Mouse (Mus musculus) spleen, adult 18-20 months (tissue): Measurements from ENCODE around the gene Abca1.
A peak's percentile ranks its signal among the peaks of the same experiment; 100 is the strongest.

Experiments used
- DNase-seq, 2 experiments: peaks; one replicate each; pipeline ENCODE4 v3.0.0; 2022; ENCODE audit warnings: mixed read lengths in 2 of 2

Abca1 gene

DNA sequence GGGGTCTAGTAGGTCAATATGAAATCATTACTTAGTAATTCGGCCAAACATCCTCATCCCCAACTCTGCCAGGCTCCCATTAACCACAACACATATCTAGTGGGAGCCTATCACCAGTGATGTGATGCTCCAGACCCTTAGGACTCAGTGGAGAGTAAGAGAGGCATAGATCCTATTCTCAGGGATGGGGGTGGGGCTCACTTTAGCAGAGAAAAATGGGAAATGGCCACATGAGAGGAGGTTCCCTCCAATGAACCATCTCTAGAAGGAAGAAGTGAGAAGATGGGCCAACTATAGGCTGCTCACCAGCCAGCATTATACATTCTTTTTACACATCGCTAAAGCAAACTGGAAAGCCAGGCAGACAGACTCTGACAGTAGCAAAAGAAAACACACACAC is 10.9 kb downstream of the Abca1 start:
- DNase-seq = no peak

DNA sequence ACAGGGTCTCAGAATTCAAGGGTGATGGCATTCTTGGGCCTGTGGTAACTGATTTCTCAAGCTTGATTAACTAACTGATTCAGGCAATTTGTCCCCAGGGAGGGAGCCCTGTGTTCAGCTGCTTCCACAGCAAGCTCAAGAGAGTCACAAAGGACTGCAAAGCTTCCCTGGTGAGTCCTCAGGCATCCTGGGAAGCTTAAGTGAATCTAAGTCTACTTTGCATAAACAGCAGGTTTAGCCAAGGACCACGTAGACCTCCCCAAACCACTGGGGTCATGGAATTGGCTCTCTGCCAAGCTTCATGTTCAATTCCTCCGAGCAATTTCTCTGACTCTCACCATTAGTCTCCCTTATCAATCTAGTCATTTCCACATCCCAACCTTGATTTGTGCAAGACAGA is 12.2 kb downstream of the Abca1 start:
- DNase-seq = no peak

DNA sequence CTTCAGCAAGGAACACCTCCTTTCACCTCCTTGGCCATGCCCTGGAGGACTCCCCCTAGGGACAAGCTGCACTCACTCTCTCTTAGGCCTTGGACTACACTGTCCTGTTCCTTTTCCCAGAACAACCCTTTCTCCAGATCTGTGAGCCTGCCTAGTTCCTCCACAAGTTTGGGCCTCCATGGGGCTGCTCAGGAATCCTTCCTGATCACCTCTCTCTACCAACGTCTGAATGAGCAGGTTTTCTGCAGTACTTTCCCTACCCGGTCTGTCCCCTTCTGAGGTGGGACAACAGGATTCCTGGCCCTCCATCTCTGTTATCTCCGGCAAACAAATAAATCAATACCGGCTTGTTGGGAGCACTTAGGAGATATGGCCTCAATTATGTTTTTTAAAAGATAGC is 12.6 kb downstream of the Abca1 start:
- no peak for DNase-seq

DNA sequence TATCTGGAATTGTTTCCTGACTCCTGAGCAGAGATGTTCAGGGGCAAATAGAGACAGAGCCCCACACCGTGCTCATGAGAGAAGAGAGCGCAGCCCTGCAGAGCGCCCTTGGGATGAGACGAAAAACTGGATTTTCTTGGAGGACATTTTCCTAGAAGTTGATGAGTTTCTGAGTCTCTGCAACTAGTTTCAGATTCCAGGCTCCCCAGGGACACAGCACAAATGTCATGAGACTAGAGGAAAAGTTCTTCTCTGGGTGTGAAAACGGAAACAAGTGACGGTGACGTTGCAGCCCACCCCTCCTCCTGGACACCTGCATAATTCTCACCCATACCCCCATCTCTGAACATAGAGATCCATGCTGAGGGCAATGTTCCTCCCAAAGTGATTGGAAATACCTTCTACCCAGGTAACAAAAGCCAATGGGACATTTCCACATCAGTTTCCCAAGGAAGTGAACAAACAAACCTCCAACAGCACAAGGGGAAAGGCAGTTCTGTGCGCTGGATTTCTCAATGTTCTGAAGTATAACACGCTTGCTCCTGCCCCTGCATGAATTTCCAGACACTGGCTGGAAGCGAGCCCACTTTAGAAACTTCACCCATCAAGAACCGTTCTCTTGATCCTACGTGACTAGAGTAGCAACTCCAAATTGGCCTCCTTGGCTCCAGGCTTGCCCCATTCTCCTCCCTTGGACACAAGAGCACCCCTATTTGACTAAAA is 13.3 kb downstream of the Abca1 start:
- no peak for DNase-seq

DNA sequence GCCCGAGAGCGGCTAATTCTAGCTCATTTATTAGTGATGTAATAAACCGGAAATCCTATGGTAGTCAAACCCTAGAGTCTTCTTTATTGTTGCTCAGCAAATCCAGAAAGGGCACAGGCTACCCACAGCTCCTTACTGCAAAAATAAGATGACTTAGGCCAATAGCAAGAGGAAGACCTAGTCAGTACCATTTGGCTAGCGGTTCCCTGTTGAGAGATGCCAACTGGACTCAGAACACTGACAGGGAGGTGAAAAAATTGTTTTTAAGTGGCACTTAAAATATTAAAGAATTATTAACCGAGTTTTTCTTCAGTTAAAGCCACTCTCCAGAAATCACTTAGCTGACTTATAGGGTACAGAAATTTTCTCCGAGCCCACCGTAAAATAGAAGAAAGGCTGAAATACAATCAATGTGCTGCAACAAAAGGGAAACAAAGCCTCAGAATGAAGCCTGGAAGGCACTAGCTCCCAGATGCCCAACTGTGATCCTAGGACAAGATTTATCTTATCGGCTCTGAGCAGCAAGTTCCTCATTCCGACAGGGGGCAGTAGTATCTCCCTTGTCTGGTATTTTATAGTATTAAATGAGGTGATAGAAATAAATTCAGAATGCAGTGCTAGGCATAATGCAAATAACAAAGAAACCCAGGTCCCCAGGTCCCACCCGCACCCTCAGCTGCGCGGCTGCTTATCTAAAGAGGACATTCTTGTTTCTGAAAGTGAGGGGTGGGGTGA is 14.1 kb downstream of the Abca1 start:
- DNase-seq = no peak

DNA sequence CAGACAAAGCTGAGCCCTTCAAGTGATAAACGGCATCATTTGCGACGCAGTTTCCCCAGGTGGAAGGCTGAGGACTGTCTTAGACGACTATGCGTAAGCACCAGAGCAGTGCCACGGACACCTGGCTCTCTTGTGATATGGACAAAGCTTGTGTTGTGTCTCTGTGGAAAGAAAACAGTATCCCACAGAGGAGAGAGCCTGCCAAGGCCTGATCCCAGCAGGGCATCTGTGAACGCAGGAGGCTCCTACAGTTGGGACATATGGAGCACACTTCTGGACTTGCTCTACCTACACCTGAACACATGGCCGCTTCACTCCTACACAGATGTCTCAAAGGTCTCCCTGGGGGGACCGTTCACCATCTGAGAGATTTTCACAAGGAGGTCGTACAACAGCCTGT is 15.1 kb downstream of the Abca1 start:
- DNase-seq = no peak

DNA sequence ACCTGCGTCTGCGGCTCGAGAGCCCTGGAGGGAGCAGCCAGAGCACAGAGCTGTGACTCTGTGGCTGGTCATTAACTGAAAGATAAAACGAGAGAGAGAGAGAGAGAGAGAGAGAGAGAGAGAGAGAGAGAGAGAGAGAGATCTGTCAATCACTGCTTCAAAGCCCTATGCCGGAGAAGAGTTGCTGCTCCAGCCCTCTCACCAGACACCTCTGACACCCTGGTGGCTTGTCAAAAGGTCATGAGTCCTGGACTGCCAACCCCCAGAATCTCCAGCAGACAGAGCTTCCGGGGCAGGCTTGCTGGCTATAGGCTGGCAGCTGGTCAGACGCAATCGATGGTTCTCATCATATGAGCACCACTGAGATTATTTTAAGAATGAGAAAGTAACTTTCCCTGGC is 15.7 kb downstream of the Abca1 start:
- no peak for DNase-seq

DNA sequence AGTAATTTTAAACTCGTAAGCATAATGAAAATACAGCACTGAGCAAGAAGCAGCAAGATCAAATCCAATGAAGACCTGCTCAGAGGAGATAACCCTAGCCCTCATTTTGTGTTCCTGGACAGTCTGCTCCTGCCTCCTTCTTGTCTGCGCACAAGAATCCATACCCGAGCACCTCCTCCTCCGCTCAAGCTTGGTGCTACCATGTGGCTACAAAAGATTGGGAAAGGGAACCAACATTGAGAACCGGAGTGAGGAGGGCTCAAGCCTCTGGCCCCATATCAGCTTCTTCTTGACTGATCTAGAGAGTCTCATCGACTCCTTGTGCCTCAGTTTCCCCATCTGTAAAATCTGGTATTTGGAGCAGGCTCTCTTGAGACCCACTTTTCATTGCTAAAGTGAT is 19.0 kb downstream of the Abca1 start:
- DNase-seq = no peak

DNA sequence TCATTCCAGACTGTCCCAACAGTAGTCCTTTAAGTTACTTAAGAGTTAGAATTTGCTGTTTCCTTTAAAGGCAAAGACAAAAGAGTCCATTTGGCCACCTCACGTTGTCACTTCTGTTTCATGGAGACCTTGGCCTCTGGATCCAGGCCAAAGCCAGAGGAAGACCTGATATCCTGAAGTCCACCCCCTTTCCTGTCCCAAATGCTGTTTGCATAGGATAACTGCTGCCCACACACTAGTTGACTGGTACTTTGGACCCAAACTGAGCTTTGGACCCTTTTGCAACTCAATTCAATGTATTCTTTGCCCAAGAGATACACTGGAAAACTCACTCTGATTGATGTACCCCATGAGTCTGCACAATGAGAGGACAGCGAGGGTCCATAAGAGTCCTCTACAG is 20.2 kb downstream of the Abca1 start:
- no peak for DNase-seq

DNA sequence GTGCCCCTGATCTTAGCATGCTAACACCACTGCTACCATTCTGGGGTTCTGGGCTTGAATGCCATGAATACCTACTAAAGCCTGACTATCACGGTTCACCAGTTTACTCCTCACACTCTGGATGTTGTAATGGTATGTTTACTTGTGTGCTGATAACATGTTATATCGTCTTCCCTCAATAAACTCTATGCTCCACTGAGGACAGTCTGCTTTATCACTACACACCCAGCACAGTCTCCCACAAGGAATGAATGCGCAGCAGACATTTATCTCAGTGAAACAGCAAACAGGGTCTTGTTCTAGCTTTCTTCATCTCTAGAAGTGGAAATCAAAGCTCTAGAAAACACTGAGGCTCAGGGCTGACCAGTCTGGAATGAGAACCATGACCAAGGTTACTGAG is 20.7 kb downstream of the Abca1 start:
- no peak for DNase-seq

DNA sequence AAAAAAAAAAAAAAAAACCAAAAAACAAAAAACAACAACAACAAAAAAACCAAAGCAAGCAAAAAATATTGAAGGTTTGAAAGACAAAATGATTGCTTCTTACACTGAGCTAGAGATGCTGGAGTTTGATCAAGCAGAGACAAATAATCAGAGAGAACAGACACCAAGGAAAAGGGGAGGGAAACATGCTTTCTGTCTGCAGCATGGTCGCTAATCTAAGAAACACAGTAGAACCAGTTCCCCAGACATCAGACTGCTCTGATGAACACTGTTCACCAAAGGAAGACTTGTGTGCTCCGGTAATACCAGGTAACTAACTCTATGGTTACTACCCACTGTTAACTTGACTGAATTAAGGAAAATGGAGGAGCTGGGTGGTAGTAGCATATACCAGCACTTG is 22.6 kb downstream of the Abca1 start:
- DNase-seq = no peak

DNA sequence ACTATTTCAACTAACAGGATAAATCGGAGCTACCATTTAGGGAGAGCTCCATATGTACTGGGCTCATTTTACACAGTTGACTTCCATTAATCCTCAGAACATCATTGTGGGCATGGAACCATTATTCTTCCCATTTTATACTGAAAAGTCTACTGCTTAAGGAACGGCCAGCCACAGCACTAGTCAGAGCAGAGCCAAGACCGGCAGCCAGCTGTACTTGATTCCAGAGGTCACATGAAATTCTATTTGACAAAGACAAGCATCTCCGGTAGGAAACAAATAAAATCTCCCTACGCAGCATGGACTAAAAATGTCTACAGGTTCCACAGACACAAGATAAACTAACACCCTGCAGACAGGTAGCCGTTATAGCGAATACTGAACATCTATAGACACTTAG is 24.9 kb downstream of the Abca1 start:
- DNase-seq = no peak

DNA sequence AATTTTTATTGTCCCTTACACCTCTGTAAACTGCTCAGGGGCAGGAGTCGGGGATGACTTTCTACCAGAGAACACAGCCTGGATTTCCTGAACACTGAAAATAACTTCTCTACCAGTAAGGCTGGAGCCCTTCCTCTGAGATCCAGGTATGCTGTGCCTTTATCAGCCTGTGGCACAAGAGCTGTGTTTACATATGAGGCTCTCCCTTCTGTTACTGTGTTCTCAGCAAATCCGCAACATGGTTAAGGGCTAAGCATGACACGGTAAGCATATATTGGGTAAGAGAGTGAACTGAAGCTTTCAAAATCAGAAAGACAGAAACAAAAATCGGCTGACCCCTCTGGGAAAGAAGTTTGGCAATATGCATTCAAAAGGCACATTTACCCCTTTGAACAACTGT is 25.7 kb downstream of the Abca1 start:
- no peak for DNase-seq

DNA sequence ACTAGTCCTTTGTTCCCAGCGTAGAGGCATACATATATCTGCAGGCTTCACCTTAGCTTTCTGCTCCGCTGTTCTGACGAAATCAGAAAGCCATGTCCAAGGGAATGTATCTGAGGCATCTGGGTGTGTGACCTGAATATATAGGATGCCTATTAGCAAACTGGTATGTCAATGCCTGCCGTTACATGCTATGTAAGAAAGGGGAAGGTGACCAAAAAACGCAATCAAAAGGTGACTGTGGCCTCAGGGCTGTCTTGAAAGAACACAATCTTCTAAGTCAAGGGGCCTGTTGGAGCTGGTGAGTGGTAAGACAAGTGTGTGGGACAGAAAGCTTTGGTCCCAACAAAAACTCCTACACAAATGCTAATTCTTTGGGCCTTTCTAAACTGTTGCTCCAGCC is 28.2 kb downstream of the Abca1 start:
- no peak for DNase-seq

DNA sequence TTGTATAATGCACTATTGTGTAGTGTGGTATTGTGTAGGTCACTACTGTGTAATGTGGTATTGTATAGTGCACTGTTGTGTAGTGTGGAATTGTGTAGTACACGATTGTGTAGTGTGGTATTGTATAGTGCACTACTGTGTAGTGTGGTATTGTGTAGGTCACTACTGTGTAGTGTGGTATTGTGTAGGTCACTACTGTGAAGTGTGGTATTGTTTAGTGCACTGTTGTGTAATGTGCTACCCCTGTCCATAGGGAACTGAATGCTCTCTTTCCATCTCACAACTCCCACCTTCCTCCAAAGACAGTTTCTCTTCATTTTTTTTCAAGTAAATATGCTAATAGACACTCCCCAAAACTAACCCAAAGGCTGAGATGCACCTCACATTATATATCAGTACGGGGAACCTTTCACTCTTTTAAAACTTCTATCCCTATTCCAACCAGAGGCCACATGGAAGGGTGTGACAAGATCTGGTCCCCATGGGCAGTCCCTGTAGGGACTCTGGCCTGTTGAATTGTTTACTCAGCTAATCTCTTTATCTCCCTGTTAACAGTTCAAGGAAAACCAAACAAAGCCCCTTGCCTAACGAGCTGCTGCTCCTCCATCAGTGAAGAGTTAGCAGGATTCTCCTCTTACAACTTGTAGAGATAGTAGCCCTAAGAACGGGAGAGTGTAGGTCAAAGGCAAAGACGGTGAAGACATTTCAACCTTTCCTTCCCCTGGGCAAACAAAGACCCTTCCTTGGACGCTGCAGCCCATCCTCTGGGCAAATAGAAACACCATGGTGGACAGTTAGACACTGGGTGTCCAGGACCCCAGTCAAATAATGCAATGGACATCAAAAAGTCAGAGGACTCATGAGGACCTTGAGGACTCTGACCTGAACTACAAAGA is 28.8 kb downstream of the Abca1 start:
- DNase-seq = no peak

DNA sequence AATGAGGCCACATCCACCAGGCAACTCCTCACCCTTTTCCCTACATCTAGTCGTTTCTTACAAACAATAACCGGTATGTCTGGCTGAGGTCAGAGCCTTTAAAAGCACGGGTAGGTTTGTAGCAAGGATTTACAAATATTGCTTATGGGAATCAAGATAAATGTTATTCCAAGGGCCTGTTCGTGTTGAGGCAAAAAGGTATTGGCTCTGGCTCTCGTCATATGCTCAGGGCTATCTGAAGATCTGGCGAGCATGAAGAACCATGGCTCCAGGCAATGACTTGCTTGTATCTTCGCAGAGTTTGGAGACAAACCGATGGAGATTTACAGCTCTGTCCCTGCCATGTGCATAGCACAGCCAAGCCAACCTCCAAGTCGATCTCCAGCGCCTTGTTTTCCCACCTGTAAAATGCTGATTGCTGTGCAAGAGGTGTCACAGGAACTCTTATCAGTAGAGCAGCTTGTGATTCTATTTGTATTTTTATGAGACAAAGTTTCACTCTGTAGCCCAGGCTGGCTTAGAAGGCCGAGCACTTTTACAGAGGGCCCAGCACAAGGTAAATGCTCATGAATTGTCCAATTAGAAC is 29.9 kb downstream of the Abca1 start:
- no peak for DNase-seq

DNA sequence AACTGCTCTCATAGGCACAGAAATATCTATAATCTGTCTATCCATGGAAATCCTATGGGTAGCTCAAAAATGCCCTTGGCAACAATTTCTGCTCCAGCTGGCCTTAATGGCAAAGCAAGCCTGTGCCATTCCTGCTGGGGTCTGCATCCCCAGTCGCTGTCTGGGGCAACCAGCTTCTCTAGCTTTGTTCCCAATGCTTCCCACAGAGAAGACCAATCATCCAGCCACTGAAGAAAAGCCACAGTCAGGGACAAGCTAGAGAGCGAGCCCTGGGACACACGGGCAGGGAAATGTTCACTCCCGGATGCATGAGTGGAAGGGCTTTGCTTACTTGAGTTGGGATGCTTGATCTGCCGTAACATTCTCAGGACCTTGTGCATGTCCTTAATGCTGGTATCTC is 32.4 kb downstream of the Abca1 start:
- no peak for DNase-seq

DNA sequence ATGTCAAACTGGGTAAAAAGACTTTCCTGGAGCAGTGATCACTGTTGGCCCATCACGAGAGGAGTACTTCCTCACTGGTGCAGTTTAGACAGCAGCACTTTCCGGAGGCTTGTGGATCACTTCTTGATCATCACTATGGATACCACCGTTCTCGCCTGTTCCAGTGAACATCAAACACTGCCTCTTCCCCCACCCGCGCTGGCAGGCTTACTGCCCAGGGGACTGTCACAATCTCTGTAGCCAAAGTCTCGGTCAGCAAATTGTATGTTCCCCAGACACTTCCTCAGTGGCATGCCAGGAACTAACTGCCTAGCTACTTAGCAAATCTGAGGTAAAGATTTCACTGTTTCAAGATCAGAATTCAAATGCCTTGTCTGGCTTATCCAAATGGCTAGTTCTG is 32.9 kb downstream of the Abca1 start:
- no peak for DNase-seq

DNA sequence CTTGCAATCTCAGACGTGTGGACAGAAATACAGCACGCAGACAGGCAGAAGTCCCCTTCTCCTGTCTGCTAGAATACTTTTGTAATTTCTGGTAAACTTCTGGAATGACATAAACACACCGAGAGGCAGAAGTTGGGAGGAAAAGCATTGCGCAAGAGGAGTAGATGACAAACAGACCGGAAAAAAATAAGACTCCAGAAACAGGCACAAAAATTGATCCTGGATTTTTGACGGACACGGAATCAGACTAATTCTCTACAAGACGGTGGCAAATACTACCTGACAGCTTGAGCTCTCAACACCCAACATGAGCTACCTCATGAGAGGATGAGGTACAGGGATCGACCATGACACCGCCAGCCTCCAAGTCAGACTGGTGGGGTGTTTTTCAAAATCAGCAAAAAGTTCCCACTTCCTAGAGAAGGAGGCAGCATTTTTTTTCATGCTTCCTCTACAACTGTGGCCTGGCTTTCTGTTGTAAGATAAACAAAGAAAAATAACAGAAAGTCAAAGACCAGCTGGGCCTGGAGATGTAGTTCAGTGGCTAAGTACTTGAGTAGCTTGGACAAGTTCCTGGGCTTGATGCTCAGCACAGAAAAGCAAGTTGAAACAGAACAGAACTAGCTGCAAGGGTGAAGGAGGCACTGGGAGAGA is 34.7 kb downstream of the Abca1 start:
- no peak for DNase-seq

DNA sequence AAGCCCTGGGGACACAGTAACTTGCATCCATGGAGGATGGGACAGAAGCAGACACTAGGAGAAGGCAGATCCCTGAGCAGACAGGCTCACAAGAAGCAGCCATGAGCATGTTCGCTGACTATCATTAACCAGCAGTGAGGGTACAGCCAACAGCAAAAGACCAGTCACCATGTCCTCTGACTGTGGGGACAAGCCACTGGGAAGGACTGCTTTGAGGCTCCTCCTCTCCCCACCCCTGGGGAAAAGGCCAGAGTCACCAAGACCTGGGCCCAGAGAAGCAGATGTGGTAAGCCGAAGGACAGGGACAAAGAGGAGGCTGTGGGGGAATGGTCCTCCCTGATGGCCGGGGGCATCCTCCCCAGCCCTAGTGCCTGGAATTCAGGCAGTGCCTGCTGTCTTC is 37.4 kb downstream of the Abca1 start:
- no peak for DNase-seq

DNA sequence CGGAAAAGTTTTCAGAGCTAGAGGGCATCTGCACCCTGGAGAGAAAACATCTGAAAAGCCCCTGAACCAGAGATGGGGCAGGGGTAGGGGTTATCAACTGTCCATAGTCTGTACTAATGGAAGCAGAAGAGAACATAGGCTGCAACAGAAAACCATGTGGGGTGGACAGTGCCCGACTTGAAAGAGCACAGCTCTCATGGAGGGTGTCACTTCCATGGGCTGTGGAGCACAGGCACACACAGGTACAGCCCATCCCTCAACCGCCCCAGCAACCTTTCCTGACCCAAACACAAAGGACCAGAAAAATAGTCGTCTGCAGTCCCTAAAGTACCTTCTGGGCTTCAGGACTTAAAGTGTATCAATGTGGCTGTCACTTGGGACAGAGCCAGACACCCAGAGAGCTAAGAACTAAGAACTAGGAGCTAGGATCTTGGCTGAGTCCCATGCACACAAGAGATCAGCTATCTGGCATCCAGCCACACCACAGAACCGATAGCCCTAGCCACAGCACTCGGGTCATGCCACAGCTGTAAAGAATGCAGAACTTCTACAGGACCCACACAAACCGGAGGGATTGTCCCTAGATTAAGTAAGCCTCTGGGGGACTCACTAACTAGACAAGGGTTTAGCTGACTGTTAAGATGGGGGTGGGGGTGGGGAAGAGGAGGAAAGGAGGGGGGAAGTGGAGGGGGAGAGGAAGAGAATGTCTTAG is 38.0 kb downstream of the Abca1 start:
- DNase-seq = peak; percentile 27 to 28

DNA sequence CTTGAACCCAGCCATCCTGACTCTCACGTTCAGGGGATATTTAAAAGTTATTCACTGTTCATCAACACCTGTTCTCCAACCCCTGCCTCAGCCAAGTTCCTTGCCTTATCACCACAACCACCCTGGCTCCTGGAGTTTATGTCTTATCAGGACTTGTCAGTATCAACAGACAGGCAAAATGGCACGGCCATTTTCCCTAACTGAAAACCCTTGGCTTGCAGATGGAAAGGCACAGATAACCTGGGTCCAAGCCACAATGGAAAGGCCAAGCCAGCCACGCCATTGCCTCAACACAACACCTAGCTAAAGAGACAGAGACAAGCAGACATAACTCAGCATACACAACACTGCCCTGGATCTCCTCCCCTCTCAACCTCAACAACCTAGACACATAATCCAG is 38.6 kb downstream of the Abca1 start:
- DNase-seq = no peak
